Mouse (Mus musculus) G1E (cell line): ENCODE measurements around the gene Hmgcr.

Source experiments
- CTCF ChIP-seq: IDR thresholded peaks from 2 replicates; pipeline ENCODE4 v1.5.1; 2012; ENCODE audit warnings: low read depth, low read length, inconsistent platforms, mixed read lengths
- GATA1 ChIP-seq: IDR thresholded peaks from 2 replicates; pipeline ENCODE4 v1.6.1; 2012; ENCODE audit warnings: borderline replicate concordance, low read length, inconsistent platforms, mixed read lengths
- GATA2 ChIP-seq: IDR thresholded peaks from 2 replicates; pipeline ENCODE4 v1.6.1; 2012; ENCODE audit warnings: low read depth, low read length, inconsistent platforms, borderline replicate concordance
- POLR2AphosphoS5 ChIP-seq: IDR thresholded peaks from 2 replicates; pipeline ENCODE4 v1.6.1; 2012; ENCODE audit warnings: low read depth, low read length, inconsistent platforms; ENCODE audit not compliant: insufficient replicate concordance
- TAL1 ChIP-seq: conservative IDR thresholded peaks from 2 replicates; pipeline ENCODE4 v1.6.1; 2012; ENCODE audit warnings: low read depth, low read length, inconsistent platforms, mixed read lengths

GRCm38 (mm10) chr13:96678616-96679015 is 7.9 kb upstream of the Hmgcr start:
- TF ChIP-seq POLR2AphosphoS5 (no peak), TAL1 (no peak), GATA1 (no peak), CTCF (no peak), GATA2 (no peak)
